Mouse (Mus musculus) left cerebral cortex, adult 6 months (tissue): ENCODE results near the gene Mark2. TPM values are rescaled to one million over a fixed set of nuclear protein-coding genes. Genes with fewer than 3 reads are reported as not detected.

Experiments used
- long read RNA-seq, 2 experiments: library from polyadenylated mRNA; unstranded; transcript quantifications; one replicate each; pipeline ENCODE4 v2.0.0; 2019 to 2020
- polyA plus RNA-seq: library from polyadenylated mRNA; unstranded; fragments of <200 nt; fragmentation: Nextera tagmentation; gene quantifications from 2 replicates; pipeline ENCODE4 v1.2.3, GENCODE M21; 2021

Mark2 gene
- 26.0 and 29.1 TPM in 2 replicates for polyA plus RNA-seq
- long read RNA-seq, experiment 1, partial matches to known transcripts, result 25 of 59 reads
- long read RNA-seq, experiment 1, other reads (novel, unspliced or antisense), result 30 of 59 reads
- long read RNA-seq, experiment 2, partial matches to known transcripts, result 13 of 29 reads
- long read RNA-seq, experiment 2, other reads (novel, unspliced or antisense), result 16 of 29 reads

GRCm38 (mm10) chr19:7341512-7342397 is at the start of gene Mark2:
TSS of gene Mark2 (minus strand) at chr19:7341860.

DNA sequence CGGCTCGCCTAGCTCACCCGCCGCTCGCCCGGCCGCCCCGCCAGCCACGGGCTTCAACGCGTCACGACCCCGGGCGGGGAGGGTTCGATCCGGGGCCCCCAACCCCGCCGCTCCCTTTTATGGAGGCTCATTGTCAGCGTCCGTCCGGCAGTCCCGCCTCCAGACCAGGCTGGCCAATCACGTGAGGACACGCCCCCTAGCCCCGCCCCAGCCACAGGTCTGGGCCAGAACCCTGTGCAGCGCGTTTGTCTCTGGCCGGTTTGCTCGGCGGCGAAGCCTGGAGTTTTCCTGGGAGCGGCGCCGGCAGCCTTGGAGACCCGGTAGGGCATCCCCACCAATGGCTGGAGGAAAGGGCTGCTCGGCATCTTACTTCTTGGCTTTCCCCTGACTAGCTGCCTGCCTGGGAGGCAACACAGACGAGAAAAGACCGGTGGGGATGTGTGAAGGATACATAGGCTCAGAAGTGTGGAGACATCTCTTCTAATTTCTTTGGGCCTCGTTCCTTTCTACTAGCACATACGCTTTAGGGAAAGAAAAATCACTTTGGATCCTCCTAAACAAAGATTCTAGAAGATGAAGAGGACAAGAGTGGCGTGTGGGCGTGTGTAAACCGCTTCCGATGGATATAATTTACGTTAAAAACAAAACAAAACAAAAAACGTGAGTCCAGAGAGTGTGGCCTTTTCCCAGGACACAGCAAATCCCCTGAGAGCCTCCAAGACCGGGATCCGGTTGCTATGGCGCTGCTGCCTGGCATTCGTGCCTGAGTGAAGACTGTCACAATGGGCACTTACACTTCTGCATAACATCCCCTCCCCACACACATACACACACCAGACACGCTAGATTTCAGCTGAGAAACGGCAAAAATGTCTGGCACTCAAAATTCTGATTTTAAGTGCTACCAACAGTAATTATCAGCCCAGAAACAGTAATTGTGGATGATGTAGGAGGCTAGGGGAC is 41.5 kb upstream of the Mark2 start, which contains the start of gene Spindoc:
Spindoc (minus strand) TSS at position 92 of the 963 bp plus-strand sequence.

GRCm38 (mm10) chr19:7267091-7267741 is 74.4 kb downstream of the Mark2 start, which contains the start of gene Rcor2:
TSS of gene Rcor2 (plus strand) at chr19:7267325.

DNA sequence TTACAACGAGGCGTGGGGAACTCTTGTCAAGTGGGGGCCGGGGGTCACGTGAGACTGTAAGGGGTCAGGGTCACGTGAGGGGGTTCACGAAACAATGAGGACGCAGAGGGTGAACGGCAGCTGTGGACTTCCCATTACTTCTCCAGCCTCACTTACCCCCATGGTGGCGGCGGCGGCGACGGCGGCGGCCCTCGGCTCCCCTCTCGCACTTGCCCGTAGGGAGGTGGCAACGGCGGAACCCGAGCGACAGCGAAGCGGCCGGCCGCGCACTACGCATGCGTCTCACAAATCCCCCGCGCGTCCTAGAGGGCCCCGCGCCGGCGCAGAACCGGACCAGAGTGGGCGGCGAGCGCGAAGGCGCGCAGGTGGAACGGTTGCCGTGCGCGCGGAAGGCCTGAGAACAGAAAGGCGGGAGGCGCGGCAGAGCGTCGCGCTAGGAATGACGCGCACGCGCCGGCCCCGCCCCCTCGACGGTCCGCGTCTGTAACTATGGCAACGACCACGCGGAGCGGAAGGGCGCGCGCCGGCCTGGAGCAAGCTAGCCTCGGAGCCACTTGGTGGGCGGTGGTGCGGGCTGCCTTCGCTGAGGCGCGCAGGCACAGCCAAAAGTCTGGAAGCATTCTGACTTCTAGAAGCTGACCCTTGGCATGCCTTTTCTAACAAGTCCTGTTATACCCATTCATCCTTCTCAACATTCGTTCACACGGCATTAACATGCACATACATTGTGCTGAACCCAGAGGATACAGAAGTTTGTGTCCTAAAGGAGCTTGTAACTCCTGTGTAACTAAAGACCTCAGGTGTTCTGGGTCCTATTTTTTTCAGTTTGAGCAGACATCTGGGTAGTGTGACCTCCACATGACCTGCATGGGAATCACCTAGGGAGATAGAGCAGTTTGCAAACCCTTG is 100.6 kb downstream of the Mark2 start, which contains the start of gene Naa40:
Naa40 (minus strand) TSS at position 402 of the 909 bp plus-strand sequence.

Other genes with a start within 250 kb of the Mark2 start
- gene Flrt1, start 236.1 kb downstream of the Mark2 start, polyA plus RNA-seq, result 5.4 and 6.6 TPM in 2 replicates
- gene Otub1, start 135.5 kb downstream of the Mark2 start, polyA plus RNA-seq, result 674 and 694 TPM in 2 replicates
- 7,187 and 8,116 TPM in 2 replicates for gene Cox8a, start 124.2 kb downstream of the Mark2 start, polyA plus RNA-seq
- 9.4 and 11.2 TPM in 2 replicates for gene Naa40, start 100.7 kb downstream of the Mark2 start, polyA plus RNA-seq
- 1.3 and 3.4 TPM in 2 replicates for gene Rcor2, start 74.5 kb downstream of the Mark2 start, polyA plus RNA-seq
- 2.9 and 6.9 TPM in 2 replicates for gene Spindoc, start 41.1 kb upstream of the Mark2 start, polyA plus RNA-seq
- 1.6 and 2.0 TPM in 2 replicates for gene 2700081O15Rik, start 75.8 kb upstream of the Mark2 start, polyA plus RNA-seq
- 605 and 631 TPM in 2 replicates for gene Rtn3, start 141.4 kb upstream of the Mark2 start, polyA plus RNA-seq
- 5.8 and 7.3 TPM in 2 replicates for gene Atl3, start 152.2 kb upstream of the Mark2 start, polyA plus RNA-seq
- gene Pla2g16, start 215.6 kb upstream of the Mark2 start, polyA plus RNA-seq, result 17.1 and 23.7 TPM in 2 replicates